Comparison of ENCODE assay signal across 8 mouse cellular contexts in genomic region chr6:101534214-101535052, GRCm38 (mm10).
A peak's percentile ranks its signal among the peaks of the same experiment; 100 is the strongest.
DNase-seq lines count a peak whose midpoint lies in the region; ATAC-seq lines count a peak whose summit lies in the region.

No protein-coding gene starts in this region.

- intact Hi-C loops in left cerebral cortex, postnatal 25 days (cut with DNase I), result loop anchor here (1.0 to 10.0 kb wide), 5 partner anchors 52 to 650 kb away; partner anchors contain the start of gene Pdzrn3

- peak; percentile 72 to 79; a peak in 3 of 4 replicates for ATAC-seq in hematopoietic stem cell, adult 5-6 weeks (replicated peaks in 1 of 2; ENCODE audit: insufficient read depth in 1 of 2, low FRiP score in 2 of 2, low TSS enrichment in 1 of 2, low read depth in 1 of 2, poor library complexity in 2 of 2, severe bottlenecking in 2 of 2)

- peak; percentile 51 to 55 for DNase-seq in cerebellum, postnatal 14 days
- DNase-seq in cerebellum, adult 11 months, result no peak
- peak; percentile 55 for DNase-seq in right cerebral cortex, adult 18-20 months
- no peak for DNase-seq in right cerebral cortex, postnatal 4 days
- peak; percentile 61 to 78 for DNase-seq in left cerebral cortex, postnatal 25 days (ENCODE audit: low spot score in 2 of 2)
- peak; percentile 16 for DNase-seq in retina, postnatal 7 days (ENCODE audit: low read depth, low spot score)
- DNase-seq in T-cell, adult 2 months (ENCODE audit: low spot score), result no peak

Comparison
In these comparisons a context has a peak if more than half of its experiments do, and no peak if none do; other contexts are left out.
1. DNase-seq: peak in cerebellum, postnatal 14 days (2 of 2), right cerebral cortex, adult 18-20 months (single experiment), left cerebral cortex, postnatal 25 days (2 of 2) and retina, postnatal 7 days (single experiment); none in cerebellum, adult 11 months (single experiment), right cerebral cortex, postnatal 4 days (single experiment) and T-cell, adult 2 months (single experiment).